Comparison of ENCODE assay signal across 36 mouse cellular contexts in the genomic region with DNA sequence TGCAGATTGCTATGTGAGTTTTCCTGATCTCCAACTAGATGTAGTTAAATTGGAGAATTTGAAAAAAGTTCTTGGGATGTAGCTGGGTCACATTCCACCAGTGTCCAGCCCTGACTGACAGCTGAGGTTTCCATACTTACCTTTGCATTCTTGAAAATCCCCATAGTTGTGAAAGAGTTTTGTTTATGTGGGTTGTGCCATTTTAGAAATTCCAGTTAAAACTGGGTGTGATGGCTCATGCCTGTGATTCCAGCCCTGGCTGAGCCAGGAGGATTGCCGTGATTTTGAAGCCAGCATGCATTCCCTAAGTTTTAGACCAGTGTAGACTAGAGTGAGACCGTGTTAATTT.
"Had no signal": no experiment of that assay in that cellular context is flagged by ENCODE, and none has a peak within 500 bp of the region (broad histone marks: within the 10 kb centered on the region; RNA-seq: fewer than 3 reads in every experiment).

No protein-coding gene starts in this region.

- H3K27me3 ChIP-seq: heart, embryonic 12.5 days; heart, embryonic 13.5 days; heart, embryonic 15.5 days; hindbrain, embryonic 12.5 days; hindbrain, embryonic 13.5 days; hindbrain, embryonic 15.5 days; intestine, embryonic 15.5 days; kidney, embryonic 15.5 days had no signal

- H3K9me3 ChIP-seq: heart, embryonic 10.5 days; heart, embryonic 12.5 days; heart, embryonic 13.5 days; heart, embryonic 15.5 days; hindbrain, embryonic 10.5 days; hindbrain, embryonic 12.5 days; hindbrain, embryonic 13.5 days; hindbrain, embryonic 15.5 days; intestine, embryonic 15.5 days; kidney, embryonic 15.5 days had no signal

- ATAC-seq: hindbrain, embryonic 16.5 days; hindbrain, postnatal 0 days; inflammation-experienced regulatory T-cells, adult 6 months; intestine, embryonic 15.5 days; intestine, embryonic 16.5 days; intestine, postnatal 0 days had no signal

- H3K4me1 ChIP-seq: hindbrain, embryonic 12.5 days; hindbrain, embryonic 13.5 days; hindbrain, embryonic 15.5 days; intestine, embryonic 15.5 days; kidney, embryonic 15.5 days had no signal

- H3K4me3 ChIP-seq: heart, adult 2 months; heart, embryonic 10.5 days; heart, embryonic 12.5 days; heart, embryonic 13.5 days; heart, embryonic 15.5 days; hindbrain, embryonic 10.5 days; hindbrain, embryonic 12.5 days; hindbrain, embryonic 13.5 days; hindbrain, embryonic 15.5 days; intestine, embryonic 15.5 days; kidney, embryonic 15.5 days; layer of hippocampus, adult 2 months had no signal

- DNase-seq: heart, adult 18-20 months; heart, adult 2 months; heart, postnatal 10 days; heart, postnatal 14 days; heart, postnatal 36 days; heart, postnatal 4 days; kidney, adult 11 months; kidney, adult 18-20 months; kidney, adult 2 months; kidney, adult 8-10 months; kidney, adult 9 months; kidney, postnatal 10 days; kidney, postnatal 14 days; kidney, postnatal 25 days; kidney, postnatal 36 days; kidney, postnatal 4 days; layer of hippocampus, adult 9-11 months had no signal

- H3K27ac ChIP-seq: heart, adult 2 months; heart, embryonic 10.5 days; heart, embryonic 13.5 days; heart, embryonic 15.5 days; hindbrain, embryonic 10.5 days; hindbrain, embryonic 12.5 days; hindbrain, embryonic 13.5 days; hindbrain, embryonic 14.5 days; hindbrain, embryonic 15.5 days; hindbrain, postnatal 0 days; intestine, embryonic 15.5 days; kidney, embryonic 15.5 days; kidney, postnatal 0 days had no signal

- H3K4me2 ChIP-seq: heart, embryonic 11.5 days; heart, embryonic 12.5 days; heart, embryonic 13.5 days; heart, embryonic 15.5 days; hindbrain, embryonic 12.5 days; hindbrain, embryonic 13.5 days; hindbrain, embryonic 14.5 days; hindbrain, embryonic 15.5 days; intestine, embryonic 15.5 days; kidney, embryonic 15.5 days had no signal

- H3K9ac ChIP-seq: heart, embryonic 12.5 days; heart, embryonic 13.5 days; heart, embryonic 15.5 days; hindbrain, embryonic 12.5 days; hindbrain, embryonic 13.5 days; hindbrain, embryonic 14.5 days; hindbrain, embryonic 15.5 days; intestine, embryonic 15.5 days; kidney, embryonic 15.5 days had no signal
